Mouse (Mus musculus): ENCODE data around the gene Pth1r. TPM values are rescaled to one million over a fixed set of nuclear protein-coding genes. Genes with fewer than 3 reads are reported as not detected.

Gene Pth1r
- polyA plus RNA-seq, 1 experiment from 2014 or later = 16.4 TPM

GRCm38 (mm10) chr9:110731859-110732258 is 15.1 kb downstream of the Pth1r start:
- no peak overlapping the region for H3K4me2 ChIP-seq (ENCODE audit: low read depth, low read length)
- no peaks in the 10 kb centered on the region for H3K36me3 ChIP-seq (ENCODE audit: control insufficient read depth, insufficient read depth, low read length)
- H3K27me3 ChIP-seq (replicated peaks; ENCODE audit: control insufficient read depth, insufficient read depth, low read length) = peaks cover 6% of the 10 kb centered on the region; the same call in 1 of the 2 replicates
- ATAC-seq = no peak
- H3K9me3 ChIP-seq (ENCODE audit: control insufficient read depth, low read length) = no peaks in the 10 kb centered on the region
- H3K27ac ChIP-seq (ENCODE audit: low read length) = peak overlapping the region; percentile 35; the same call in 1 of the 2 replicates
- no peak overlapping the region for H3K4me3 ChIP-seq (ENCODE audit: low read length)
- 55% methylated on average over 4 of the region's 4 CpGs for WGBS
- peaks cover 35% of the 10 kb centered on the region for H3K4me1 ChIP-seq (ENCODE audit: control insufficient read depth, insufficient read depth, low read length)
- H3K9ac ChIP-seq (ENCODE audit: low read depth, low read length) = 0 out of 2 replicates have a peak overlapping the region, but pooled peaks have one; percentile 60

- no peak for ATAC-seq
- H3K27ac ChIP-seq (ENCODE audit: low read length) = no peak overlapping the region
- no peaks in the 10 kb centered on the region for H3K36me3 ChIP-seq (ENCODE audit: control insufficient read depth, insufficient read depth, low read length)
- peaks cover 3% of the 10 kb centered on the region; the same call in 1 of the 2 replicates for H3K27me3 ChIP-seq (replicated peaks; ENCODE audit: control insufficient read depth, insufficient read depth, low read length)
- no peaks in the 10 kb centered on the region for H3K9me3 ChIP-seq (ENCODE audit: control insufficient read depth, low read length)
- peaks cover 30% of the 10 kb centered on the region for H3K4me1 ChIP-seq (ENCODE audit: control insufficient read depth, insufficient read depth, low read length)
- WGBS = 17% methylated on average over 8 of the region's 8 CpGs
- H3K4me2 ChIP-seq (ENCODE audit: low read depth, low read length) = no peak overlapping the region
- no peak overlapping the region for H3K9ac ChIP-seq (ENCODE audit: low read depth, low read length)
- H3K4me3 ChIP-seq (ENCODE audit: low read length) = no peak overlapping the region
Observed at GRCm38 (mm10) chr9:110729841-110730240, 17.1 kb downstream of the Pth1r start.

- WGBS = 45% methylated on average over 29 of the region's 33 CpGs
- no peak for ATAC-seq
- Histone ChIP-seq H3K9me3 (ENCODE audit: control insufficient read depth, low read length) (no peaks in the 10 kb centered on the region), H3K9ac (ENCODE audit: low read depth, low read length) (no peak overlapping the region), H3K27ac (ENCODE audit: low read length) (no peak overlapping the region), H3K27me3 (replicated peaks; ENCODE audit: control insufficient read depth, insufficient read depth, low read length) (peaks cover 3% of the 10 kb centered on the region; the same call in 1 of the 2 replicates), H3K4me2 (ENCODE audit: low read depth, low read length) (no peak overlapping the region), H3K36me3 (ENCODE audit: control insufficient read depth, insufficient read depth, low read length) (peaks cover 14% of the 10 kb centered on the region; the same call in 1 of the 2 replicates), H3K4me3 (ENCODE audit: low read length) (no peak overlapping the region), H3K4me1 (ENCODE audit: control insufficient read depth, insufficient read depth, low read length) (peaks cover 8% of the 10 kb centered on the region; the same call in 1 of the 2 replicates)
Observed at GRCm38 (mm10) chr9:110726867-110727266, 20.1 kb downstream of the Pth1r start.

- Histone ChIP-seq H3K9ac (ENCODE audit: low read depth, low read length) (no peak overlapping the region), H3K4me1 (ENCODE audit: control insufficient read depth, insufficient read depth, low read length) (peaks cover 4% of the 10 kb centered on the region; the same call in 1 of the 2 replicates), H3K27me3 (replicated peaks; ENCODE audit: control insufficient read depth, insufficient read depth, low read length) (no peaks in the 10 kb centered on the region; the same call in 1 of the 2 replicates), H3K27ac (ENCODE audit: low read length) (no peak overlapping the region), H3K4me3 (ENCODE audit: low read length) (no peak overlapping the region), H3K4me2 (ENCODE audit: low read depth, low read length) (no peak overlapping the region), H3K36me3 (ENCODE audit: control insufficient read depth, insufficient read depth, low read length) (peaks cover 14% of the 10 kb centered on the region; the same call in 1 of the 2 replicates), H3K9me3 (ENCODE audit: control insufficient read depth, low read length) (no peaks in the 10 kb centered on the region)
- 31% methylated on average over 9 of the region's 9 CpGs for WGBS
- ATAC-seq = 0 out of 2 replicates have a peak, but pooled peaks have one; percentile 17
Observed at GRCm38 (mm10) chr9:110725721-110726135, 21.2 kb downstream of the Pth1r start.

GRCm38 (mm10) chr9:110722060-110722459 is 24.9 kb downstream of the Pth1r start:
- Histone ChIP-seq H3K4me1 (ENCODE audit: control insufficient read depth, insufficient read depth, low read length) (peaks cover 9% of the 10 kb centered on the region; the same call in 1 of the 2 replicates), H3K27me3 (replicated peaks; ENCODE audit: control insufficient read depth, insufficient read depth, low read length) (no peaks in the 10 kb centered on the region; the same call in 1 of the 2 replicates), H3K9me3 (ENCODE audit: control insufficient read depth, low read length) (no peaks in the 10 kb centered on the region), H3K4me2 (ENCODE audit: low read depth, low read length) (no peak overlapping the region), H3K27ac (ENCODE audit: low read length) (no peak overlapping the region), H3K9ac (ENCODE audit: low read depth, low read length) (no peak overlapping the region), H3K4me3 (ENCODE audit: low read length) (no peak overlapping the region), H3K36me3 (ENCODE audit: control insufficient read depth, insufficient read depth, low read length) (peaks cover 14% of the 10 kb centered on the region; the same call in 1 of the 2 replicates)
- no peak for ATAC-seq
- 87% methylated on average over 10 of the region's 10 CpGs for WGBS

GRCm38 (mm10) chr9:110719977-110720376 is 27.0 kb downstream of the Pth1r start:
- WGBS = 53% methylated on average over 5 of the region's 5 CpGs
- ATAC-seq = no peak
- no peak overlapping the region for H3K27ac ChIP-seq (ENCODE audit: low read length)

GRCm38 (mm10) chr9:110718810-110719209 is 28.1 kb downstream of the Pth1r start:
- Histone ChIP-seq H3K27me3 (replicated peaks; ENCODE audit: control insufficient read depth, insufficient read depth, low read length) (no peaks in the 10 kb centered on the region), H3K4me1 (ENCODE audit: control insufficient read depth, insufficient read depth, low read length) (peaks cover 10% of the 10 kb centered on the region), H3K36me3 (ENCODE audit: control insufficient read depth, insufficient read depth, low read length) (peaks cover 9% of the 10 kb centered on the region; the same call in 1 of the 2 replicates), H3K27ac (ENCODE audit: low read length) (no peak overlapping the region), H3K9me3 (ENCODE audit: control insufficient read depth, low read length) (no peaks in the 10 kb centered on the region), H3K9ac (ENCODE audit: low read depth, low read length) (no peak overlapping the region), H3K4me3 (ENCODE audit: low read length) (no peak overlapping the region), H3K4me2 (ENCODE audit: low read depth, low read length) (no peak overlapping the region)
- 73% methylated on average over 3 of the region's 3 CpGs for WGBS
- no peak for ATAC-seq

More at GRCm38 (mm10) chr9:110719977-110720376, 27.0 kb downstream of the Pth1r start:
- H3K9me3 ChIP-seq (ENCODE audit: control insufficient read depth, low read length) = no peaks in the 10 kb centered on the region
- H3K9ac ChIP-seq (ENCODE audit: low read depth, low read length) = no peak overlapping the region
- 0 out of 2 replicates have a peak, but pooled peaks cover 5% of the 10 kb centered on the region for H3K4me1 ChIP-seq (ENCODE audit: control insufficient read depth, insufficient read depth, low read length)
- H3K4me3 ChIP-seq (ENCODE audit: low read length) = no peak overlapping the region
- H3K4me2 ChIP-seq (ENCODE audit: low read depth, low read length) = no peak overlapping the region
- peaks cover 14% of the 10 kb centered on the region; the same call in 1 of the 2 replicates for H3K36me3 ChIP-seq (ENCODE audit: control insufficient read depth, insufficient read depth, low read length)
- H3K27me3 ChIP-seq (replicated peaks; ENCODE audit: control insufficient read depth, insufficient read depth, low read length) = no peaks in the 10 kb centered on the region

GRCm38 (mm10) chr9:110718071-110718470 is 28.9 kb downstream of the Pth1r start:
- peaks cover 10% of the 10 kb centered on the region for H3K4me1 ChIP-seq (ENCODE audit: control insufficient read depth, insufficient read depth, low read length)
- 86% methylated on average over 6 of the region's 6 CpGs for whole genome bisulfite sequencing
- H3K4me2 ChIP-seq (ENCODE audit: low read depth, low read length) = no peak overlapping the region
- no peaks in the 10 kb centered on the region for H3K27me3 ChIP-seq (replicated peaks; ENCODE audit: control insufficient read depth, insufficient read depth, low read length)
- no peak overlapping the region for H3K9ac ChIP-seq (ENCODE audit: low read depth, low read length)
- H3K36me3 ChIP-seq (ENCODE audit: control insufficient read depth, insufficient read depth, low read length) = peaks cover 5% of the 10 kb centered on the region; the same call in 1 of the 2 replicates
- H3K4me3 ChIP-seq (ENCODE audit: low read length) = no peak overlapping the region
- ATAC-seq = no peak
- no peaks in the 10 kb centered on the region for H3K9me3 ChIP-seq (ENCODE audit: control insufficient read depth, low read length)
- H3K27ac ChIP-seq (ENCODE audit: low read length) = no peak overlapping the region

- H3K27ac ChIP-seq (ENCODE audit: low read length) = no peak overlapping the region
- peaks cover 14% of the 10 kb centered on the region for H3K4me1 ChIP-seq (ENCODE audit: control insufficient read depth, insufficient read depth, low read length)
- H3K27me3 ChIP-seq (replicated peaks; ENCODE audit: control insufficient read depth, insufficient read depth, low read length) = no peaks in the 10 kb centered on the region
- H3K4me2 ChIP-seq (ENCODE audit: low read depth, low read length) = no peak overlapping the region
- WGBS = 30% methylated on average over 4 of the region's 4 CpGs
- H3K4me3 ChIP-seq (ENCODE audit: low read length) = no peak overlapping the region
- peak; percentile 39 for ATAC-seq
- H3K9me3 ChIP-seq (ENCODE audit: control insufficient read depth, low read length) = no peaks in the 10 kb centered on the region
- H3K36me3 ChIP-seq (ENCODE audit: control insufficient read depth, insufficient read depth, low read length) = no peaks in the 10 kb centered on the region; the same call in 1 of the 2 replicates
- H3K9ac ChIP-seq (ENCODE audit: low read depth, low read length) = no peak overlapping the region
Observed at GRCm38 (mm10) chr9:110716775-110717174, 30.2 kb downstream of the Pth1r start.
